9 mouse cellular contexts compared by ENCODE assay signal in the genomic region with DNA sequence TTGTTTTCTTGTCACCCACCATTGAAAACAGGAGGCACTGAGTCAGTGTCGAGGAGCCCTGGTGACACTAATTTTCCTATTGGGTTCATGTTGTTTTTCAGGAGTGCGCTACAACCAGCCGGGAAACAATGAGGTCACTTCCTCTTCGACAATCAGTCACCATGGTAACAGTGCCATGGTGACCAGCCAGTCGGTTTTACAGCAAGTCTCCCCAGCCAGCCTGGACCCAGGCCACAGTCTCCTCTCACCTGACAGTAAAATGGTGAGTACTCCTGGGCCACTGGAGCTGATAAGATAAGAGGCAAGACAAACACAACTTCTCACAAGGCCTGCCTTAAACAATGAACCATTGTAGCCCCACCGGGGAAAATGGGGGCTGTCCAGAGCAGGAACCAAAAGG. TPM values are rescaled to one million over a fixed set of nuclear protein-coding genes. Genes with fewer than 3 reads are reported as not detected.
DNase-seq lines count a peak whose midpoint lies in the region; ATAC-seq and TF ChIP-seq lines count a peak whose summit lies in the region.
"Had no signal": no experiment of that assay in that cellular context is flagged by ENCODE, and none has a peak within 500 bp of the region (broad histone marks: within the 10 kb centered on the region; RNA-seq: fewer than 3 reads in every experiment).

No protein-coding gene starts in this region.

- TF ChIP-seq POLR2A in thymus, adult 2 months (IDR thresholded peaks at IDR 0.05; ENCODE audit: control insufficient read depth, extremely low read depth, insufficient read depth, low read length, poor library complexity) = no peak

- no peaks in the 10 kb centered on the region for H3K27me3 ChIP-seq in liver, embryonic 12.5 days (replicated peaks)
- H3K27me3 ChIP-seq in thymus, adult 2 months (ENCODE audit: control insufficient read depth, insufficient read depth, low read length) = no peaks in the 10 kb centered on the region

- H3K27ac ChIP-seq in liver, embryonic 12.5 days = no peak overlapping the region
- no peak overlapping the region for H3K27ac ChIP-seq in thymus, adult 2 months (ENCODE audit: control insufficient read depth, insufficient read depth, low read length)

- no peak overlapping the region for H3K9ac ChIP-seq in liver, embryonic 12.5 days

- peak; percentile 47 for DNase-seq in adrenal gland, postnatal 14 days
- no peak for DNase-seq in adrenal gland, postnatal 25 days
- no peak for DNase-seq in liver
- peak; percentile 34 for DNase-seq in forelimb bud, embryonic 11.5 days (ENCODE audit: low read depth, low spot score)
- DNase-seq in lung, postnatal 36 days = peak; percentile 72
- DNase-seq in thymus, adult 2 months = no peak
- DNase-seq in cerebellum, adult 11-12 months = no peak

- TF ChIP-seq CTCF in thymus, adult 2 months (IDR thresholded peaks at IDR 0.05; ENCODE audit: borderline replicate concordance, control insufficient read depth, extremely low read depth, insufficient read depth, low read length, poor library complexity) = no peak

- H3K9me3 ChIP-seq in liver, embryonic 12.5 days (replicated peaks) = no peaks in the 10 kb centered on the region

- peak; percentile 35; the same call in 1 of the 2 replicates for ATAC-seq in liver, embryonic 12.5 days

- H3K4me2 ChIP-seq in liver, embryonic 12.5 days = no peak overlapping the region

- no peak overlapping the region for H3K4me3 ChIP-seq in liver, embryonic 12.5 days
- no peak overlapping the region for H3K4me3 ChIP-seq in thymus, adult 2 months (ENCODE audit: control insufficient read depth, insufficient read depth, low read length)

- peaks cover 11% of the 10 kb centered on the region; the same call in 1 of the 2 replicates for H3K4me1 ChIP-seq in liver, embryonic 12.5 days
- H3K4me1 ChIP-seq in thymus, adult 2 months (replicated peaks; ENCODE audit: control insufficient read depth, insufficient read depth, low read length) = no peaks in the 10 kb centered on the region

- WGBS in liver, embryonic 12.5 days (ENCODE audit: insufficient replicate concordance) = 19% methylated on average over 6 of the region's 6 CpGs
- WGBS in thymus, adult 2 months = 34% methylated on average over 6 of the region's 6 CpGs

- H3K36me3 ChIP-seq in liver, embryonic 12.5 days = no peaks in the 10 kb centered on the region
- no peaks in the 10 kb centered on the region for H3K36me3 ChIP-seq in thymus, adult 2 months (ENCODE audit: control insufficient read depth, insufficient read depth, low read length)

RNA-seq across cellular contexts. Expression of a gene that starts 32.7 kb away (rescaled TPM):
- 1.8 TPM in 1 of 2 replicates, not detected in the other for total RNA-seq in adrenal gland, postnatal 14 days (2021)
- total RNA-seq in adrenal gland, postnatal 25 days (2021) = 0.24 TPM in 1 of 2 replicates, not detected in the other
- polyA plus RNA-seq in liver, embryonic 12.5 days (2016; fragmentation: Nextera tagmentation; extraction: Ambion mirVana) = 2.2 and 2.5 TPM in 2 replicates
- polyA plus RNA-seq in thymus, adult 2 months (2012; rRNA removed) = 0.11 and 0.13 TPM in 2 replicates
- polyA plus RNA-seq: C2C12 had no signal

RNA-seq across cellular contexts. Expression of a gene that starts 59.3 kb away (rescaled TPM):
- total RNA-seq in adrenal gland, postnatal 14 days (2021) = 18.7 and 19.7 TPM in 2 replicates
- total RNA-seq in adrenal gland, postnatal 25 days (2021) = 19.3 and 21.0 TPM in 2 replicates
- polyA plus RNA-seq in liver, embryonic 12.5 days (2016; fragmentation: Nextera tagmentation; extraction: Ambion mirVana) = 24.3 and 27.4 TPM in 2 replicates
- 7.4 and 9.0 TPM in 2 replicates for polyA plus RNA-seq in thymus, adult 2 months (2012; rRNA removed)

Comparison
In these comparisons a context has a peak if more than half of its experiments do, and no peak if none do; other contexts are left out.
1. DNase-seq: peak in adrenal gland, postnatal 14 days (single experiment), forelimb bud, embryonic 11.5 days (single experiment) and lung, postnatal 36 days (single experiment); none in adrenal gland, postnatal 25 days (single experiment), liver (single experiment), thymus, adult 2 months (single experiment) and cerebellum, adult 11-12 months (single experiment).